Mouse (Mus musculus): Measurements from ENCODE around the gene Palb2.

DNA sequence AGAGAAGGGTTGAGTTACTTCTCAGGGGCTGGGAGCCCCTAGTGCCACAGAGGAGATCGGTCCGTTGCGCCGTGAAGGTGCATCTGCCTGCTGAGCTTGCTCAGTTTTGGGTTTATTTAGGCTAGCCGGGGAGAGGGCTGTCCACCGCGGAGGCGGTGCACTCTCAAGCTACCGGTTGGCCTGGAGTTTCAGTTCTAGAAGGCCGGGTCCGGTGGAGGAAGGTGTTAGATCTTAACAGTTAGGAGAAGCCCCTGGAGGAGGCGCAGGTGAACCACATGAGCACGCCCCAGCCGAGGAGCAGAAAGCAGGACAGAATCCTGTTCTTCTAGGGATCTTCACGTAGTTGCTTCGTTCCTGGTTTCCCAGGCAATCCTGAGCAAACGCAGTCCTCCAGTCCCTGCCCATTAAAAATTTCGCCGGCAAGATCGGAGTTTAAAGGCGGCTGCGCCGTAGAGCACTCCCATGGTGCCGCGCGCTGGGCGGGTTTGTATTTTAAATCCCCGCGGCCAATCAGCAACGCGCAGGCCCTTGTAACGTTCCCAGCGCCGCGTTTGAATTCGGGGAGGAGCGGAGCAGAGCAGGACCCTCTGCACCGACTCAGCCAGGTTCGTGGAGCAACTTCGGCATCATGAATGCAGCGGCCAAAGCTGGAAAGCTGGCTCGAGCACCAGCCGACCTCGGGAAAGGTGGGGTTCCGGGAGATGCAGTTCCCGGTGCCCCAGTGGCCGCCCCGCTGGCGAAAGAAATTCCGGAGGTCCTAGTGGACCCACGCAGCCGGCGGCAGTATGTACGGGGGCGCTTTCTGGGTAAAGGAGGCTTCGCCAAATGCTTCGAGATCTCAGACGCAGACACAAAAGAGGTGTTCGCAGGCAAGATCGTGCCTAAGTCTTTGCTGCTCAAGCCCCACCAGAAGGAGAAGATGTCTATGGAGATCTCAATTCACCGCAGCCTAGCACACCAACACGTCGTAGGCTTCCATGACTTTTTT is 26.4 kb upstream of the Palb2 start, which contains the start of gene Plk1:
- TF ChIP-seq CTCF (IDR thresholded peaks at IDR 0.05; ENCODE audit: control insufficient read depth, insufficient read depth, insufficient replicate concordance, low read depth, low read length) (0 out of 2 replicates have a peak, but pooled peaks have one; percentile 4), POLR2A (IDR thresholded peaks at IDR 0.05; ENCODE audit: control insufficient read depth, low read depth, low read length) (peak; percentile 60)

Measured in testis, adult 2 months (tissue).